Mouse (Mus musculus): ENCODE data around the gene Actb.

Gene Actb

GRCm38 (mm10) chr5:142906532-142907047 is at the start of gene Actb:
Gene Actb (minus strand): TSS chr5:142906754.
- peak; percentile 60 for ATAC-seq (ENCODE audit: low TSS enrichment)

GRCm38 (mm10) chr5:142953641-142954040 is 47.1 kb upstream of the Actb start:
- ATAC-seq (ENCODE audit: low TSS enrichment), result peak; percentile 31; the same call in 1 of the 2 replicates

DNA sequence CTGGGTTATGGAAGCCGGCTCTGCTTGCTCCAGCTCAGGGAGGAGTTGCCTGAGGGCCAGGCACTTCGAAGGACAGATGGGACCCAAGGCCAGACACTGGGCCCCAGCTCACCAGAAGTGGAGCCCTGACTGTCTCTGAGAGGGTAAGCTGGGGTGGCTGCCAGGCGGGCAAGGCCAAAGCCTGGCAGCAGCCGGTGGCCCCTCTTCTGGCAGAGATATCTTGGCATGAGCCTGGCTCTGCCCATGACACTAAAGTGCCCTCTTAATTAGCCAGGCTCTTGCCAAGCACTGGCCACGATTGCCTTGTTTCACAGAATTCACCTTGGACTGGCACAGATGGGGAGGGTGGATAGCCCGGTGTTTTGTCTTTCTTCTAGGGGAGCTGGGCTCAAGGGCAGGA is 43.9 kb upstream of the Actb start:
- no peak for ATAC-seq (ENCODE audit: low TSS enrichment)

DNA sequence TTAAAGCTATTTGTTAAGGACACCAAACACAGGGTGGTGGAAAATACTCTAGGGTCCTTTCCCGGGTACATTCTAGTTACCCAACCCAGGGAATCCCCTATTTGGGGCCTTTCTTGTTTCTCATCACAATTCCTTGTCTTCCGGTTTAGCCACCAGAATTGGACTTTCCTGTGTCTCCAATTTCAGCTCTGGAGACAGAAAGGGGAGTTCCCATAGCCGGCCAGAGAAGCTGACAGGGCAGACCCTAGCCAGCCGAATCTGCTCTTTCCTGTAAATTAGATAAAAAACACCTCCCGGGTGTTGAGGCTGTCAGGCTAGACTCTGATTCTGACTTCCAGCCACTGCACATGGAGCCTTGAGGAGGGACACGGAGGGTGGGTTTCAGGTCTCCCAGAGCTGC is 43.0 kb upstream of the Actb start:
- no peak for ATAC-seq (ENCODE audit: low TSS enrichment)

DNA sequence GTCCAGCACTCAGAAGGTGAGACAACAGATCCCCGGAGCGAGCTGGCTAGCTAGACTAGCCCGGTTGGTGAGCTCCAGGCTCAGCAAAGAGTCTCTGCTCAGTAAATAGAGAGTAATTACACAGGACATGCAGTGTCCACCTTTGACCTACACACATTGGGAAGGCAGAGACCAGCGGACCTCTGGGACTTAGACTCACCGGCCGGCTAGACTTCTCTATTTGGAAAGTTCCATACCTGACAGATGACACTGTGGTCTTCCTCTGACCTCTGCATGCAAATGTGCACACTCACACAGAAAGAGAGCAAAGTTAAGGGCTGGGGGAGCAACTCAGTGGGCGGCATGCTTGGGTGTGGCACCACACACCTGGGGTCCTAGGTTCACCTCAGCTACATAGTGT is 40.9 kb upstream of the Actb start:
- no peak for ATAC-seq (ENCODE audit: low TSS enrichment)

DNA sequence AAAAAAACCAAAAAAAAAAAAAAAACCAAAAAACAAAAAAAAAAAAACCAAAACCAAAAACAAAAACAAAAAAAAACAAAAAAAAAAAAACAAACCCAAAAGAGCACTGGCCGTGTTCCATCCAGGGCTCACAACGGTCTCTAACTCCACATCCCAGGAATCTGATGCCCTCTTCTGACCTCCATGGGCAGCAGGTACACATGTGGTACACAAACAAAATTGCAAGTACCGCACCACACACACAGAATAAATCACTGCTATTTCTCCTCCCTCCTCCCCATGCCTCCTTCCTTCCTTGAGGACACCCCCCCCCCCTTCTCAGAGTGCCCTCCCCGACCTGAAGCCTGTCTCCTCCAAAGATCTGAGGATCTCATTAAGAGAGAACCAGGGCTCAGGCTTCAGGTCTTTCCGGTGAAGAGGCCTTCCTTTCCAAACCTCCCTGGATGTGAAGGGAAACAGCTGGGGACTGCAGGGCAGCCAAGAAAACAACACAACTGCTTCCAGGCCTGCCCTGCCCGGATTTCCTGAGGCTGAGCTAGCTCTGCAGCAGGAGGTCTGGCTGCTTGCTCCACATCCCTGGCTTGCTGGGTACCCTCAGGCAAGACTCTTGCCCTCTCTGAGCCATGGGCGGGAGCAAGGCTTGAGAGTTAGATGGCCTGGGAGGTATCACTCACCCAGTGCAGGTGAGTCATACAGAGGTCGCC is 38.6 kb upstream of the Actb start:
- ATAC-seq (ENCODE audit: low TSS enrichment), result no peak

- no peak for ATAC-seq (ENCODE audit: low TSS enrichment)
Observed at GRCm38 (mm10) chr5:142940393-142940792, 33.8 kb upstream of the Actb start.

DNA sequence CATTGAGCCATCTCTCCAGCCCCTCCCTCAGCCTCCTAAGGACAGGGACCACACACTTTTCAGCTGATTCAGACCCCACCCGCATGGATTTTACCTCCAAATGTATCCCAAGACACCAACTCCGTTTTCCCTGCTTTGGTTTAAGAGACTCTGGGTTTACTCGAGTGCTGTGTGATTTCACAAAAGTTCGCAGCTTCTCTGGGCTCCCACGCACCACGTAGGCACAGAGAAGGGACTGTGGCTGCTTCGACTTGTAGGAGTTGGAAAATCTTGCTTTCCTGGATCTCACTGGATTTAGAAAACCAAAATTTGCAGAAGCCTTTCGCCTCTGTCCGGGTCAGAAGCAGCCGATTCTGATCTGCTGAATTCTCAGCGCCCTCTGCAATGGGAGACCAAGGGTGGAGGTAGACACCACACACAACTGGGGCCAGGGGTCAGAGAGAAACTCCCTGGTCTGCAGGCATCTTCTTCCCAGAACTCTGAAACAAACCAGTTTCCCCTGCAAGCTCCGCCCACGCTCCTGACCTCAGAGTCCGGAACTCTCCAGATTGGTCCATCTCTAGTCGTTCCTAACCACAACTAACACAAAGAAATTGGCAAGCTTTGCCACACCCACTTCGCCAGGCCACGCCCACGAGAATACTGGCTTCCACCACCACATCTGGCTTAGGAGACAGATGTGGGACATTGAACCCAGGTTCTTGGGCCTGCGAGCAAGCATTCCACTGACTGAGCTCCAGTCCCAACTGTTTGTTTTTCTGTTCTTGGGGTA is 31.6 kb upstream of the Actb start:
- peak; percentile 56; the same call in 1 of the 2 replicates for ATAC-seq (ENCODE audit: low TSS enrichment)

GRCm38 (mm10) chr5:142936336-142936719 is 29.8 kb upstream of the Actb start:
- peak; percentile 45; the same call in 1 of the 2 replicates for ATAC-seq (ENCODE audit: low TSS enrichment)

DNA sequence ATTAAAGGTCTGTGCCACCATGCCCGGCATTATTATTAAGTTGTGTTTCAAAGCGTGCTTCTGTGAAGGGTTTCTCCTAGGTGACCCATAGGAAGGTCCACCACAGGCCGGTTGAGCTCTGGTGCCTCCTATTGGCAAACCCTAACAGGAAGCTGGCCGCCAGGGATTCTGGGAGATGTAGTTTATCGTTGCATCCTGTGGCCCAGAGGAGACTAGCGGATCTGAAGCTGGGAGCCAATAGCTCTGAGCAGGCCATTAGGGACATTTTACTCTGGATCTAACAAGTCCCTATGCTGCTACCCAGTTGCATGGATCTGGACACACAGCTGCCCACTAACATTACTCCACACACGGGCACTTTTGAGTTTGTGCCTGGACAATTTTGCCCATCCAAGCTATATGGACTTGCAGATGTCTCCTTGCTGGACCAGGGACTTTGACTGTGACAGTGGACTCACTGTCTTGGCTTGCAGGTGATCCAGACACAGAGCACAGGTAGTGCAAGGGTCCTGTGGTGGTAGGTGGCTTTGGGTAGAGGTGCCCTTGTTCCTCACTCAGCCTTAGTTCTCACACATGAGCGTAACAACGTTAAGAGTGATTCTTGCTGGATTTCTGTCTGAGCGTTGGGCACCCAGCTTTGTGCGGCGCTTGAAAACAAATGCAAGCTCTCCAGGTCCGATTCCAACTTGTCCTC is 29.2 kb upstream of the Actb start:
- ATAC-seq (ENCODE audit: low TSS enrichment), result peak; percentile 83

DNA sequence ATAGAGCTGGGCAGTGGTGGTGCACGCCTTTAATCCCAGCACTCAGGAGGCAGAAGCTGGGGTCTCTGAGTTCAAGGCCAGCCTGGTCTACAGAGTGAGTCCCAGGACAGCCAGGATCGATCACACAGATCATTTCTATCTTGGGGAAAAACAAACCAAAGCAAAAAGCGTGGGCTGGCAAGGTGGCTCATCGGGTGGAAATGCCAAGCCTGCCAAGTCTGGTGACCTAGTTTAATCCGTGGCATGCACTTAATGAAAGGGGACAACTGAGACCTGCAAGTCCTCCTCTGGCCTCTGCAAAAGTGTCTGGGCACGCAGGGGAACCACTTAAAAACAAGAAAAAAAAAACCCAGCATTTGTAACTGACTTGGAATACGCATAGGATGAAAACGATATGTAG is 26.2 kb upstream of the Actb start:
- ATAC-seq (ENCODE audit: low TSS enrichment), result no peak

DNA sequence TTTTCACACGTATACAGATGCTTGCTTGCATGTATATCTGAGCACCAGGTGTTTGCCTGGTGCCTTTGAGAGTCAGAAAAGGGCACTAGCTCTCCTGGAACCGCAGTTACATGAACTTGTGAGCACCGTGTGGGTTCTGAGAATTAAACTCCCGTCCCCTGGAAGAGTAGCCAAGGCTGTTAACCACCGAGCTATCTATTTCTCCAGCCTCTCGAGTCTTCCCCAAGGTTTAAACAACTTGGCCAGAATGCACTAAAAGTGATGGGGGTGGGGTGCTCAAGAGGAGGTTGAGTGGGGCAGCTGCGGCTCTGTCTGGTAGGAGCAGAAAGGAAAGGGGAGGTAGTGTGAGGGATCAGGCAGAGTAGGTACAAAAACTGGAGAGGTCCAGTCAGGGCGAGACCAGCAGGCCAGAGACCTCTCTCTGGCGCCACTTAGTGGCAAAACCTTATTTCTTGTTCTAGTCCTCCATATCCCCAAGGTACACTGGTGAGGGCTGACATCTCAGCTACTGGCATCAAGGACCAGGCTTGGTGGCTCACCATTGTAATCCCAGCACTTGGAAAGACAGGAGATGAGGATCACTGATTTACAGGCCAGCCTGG is 25.6 kb upstream of the Actb start:
- peak; percentile 64 for ATAC-seq (ENCODE audit: low TSS enrichment)

DNA sequence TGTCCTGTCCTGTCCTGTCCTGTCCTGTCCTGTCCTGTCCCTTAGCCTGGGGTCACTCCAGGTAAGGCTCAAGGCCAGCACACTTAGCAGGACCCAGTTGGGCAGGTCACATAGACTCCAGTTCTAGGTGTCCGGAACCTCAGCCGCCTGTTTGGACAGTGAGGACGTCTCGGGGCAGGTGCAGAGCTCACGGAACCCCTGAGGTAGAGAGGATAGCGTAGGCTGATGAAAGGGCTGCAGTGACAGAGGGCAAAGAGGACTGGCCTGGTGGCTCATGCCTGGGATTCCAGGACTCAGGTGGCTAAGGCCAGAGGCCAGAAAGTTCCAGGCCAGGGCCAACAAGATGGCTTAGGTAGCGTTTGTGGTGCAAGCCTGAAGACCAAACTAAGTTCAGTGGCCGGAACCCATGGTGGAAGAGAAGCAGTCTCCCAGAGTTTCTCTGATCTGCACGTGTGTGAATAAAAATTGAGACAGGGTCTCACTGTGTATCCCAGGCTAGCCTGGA is 24.7 kb upstream of the Actb start:
- no peak for ATAC-seq (ENCODE audit: low TSS enrichment)

- ATAC-seq (ENCODE audit: low TSS enrichment), result peak; percentile 10; the same call in 1 of the 2 replicates
Observed at GRCm38 (mm10) chr5:142929400-142929752, 22.8 kb upstream of the Actb start.

GRCm38 (mm10) chr5:142928749-142929399 is 22.3 kb upstream of the Actb start:
- ATAC-seq (ENCODE audit: low TSS enrichment), result peak; percentile 56; the same call in 1 of the 2 replicates

GRCm38 (mm10) chr5:142927341-142927930 is 20.9 kb upstream of the Actb start:
- no peak for ATAC-seq (ENCODE audit: low TSS enrichment)

DNA sequence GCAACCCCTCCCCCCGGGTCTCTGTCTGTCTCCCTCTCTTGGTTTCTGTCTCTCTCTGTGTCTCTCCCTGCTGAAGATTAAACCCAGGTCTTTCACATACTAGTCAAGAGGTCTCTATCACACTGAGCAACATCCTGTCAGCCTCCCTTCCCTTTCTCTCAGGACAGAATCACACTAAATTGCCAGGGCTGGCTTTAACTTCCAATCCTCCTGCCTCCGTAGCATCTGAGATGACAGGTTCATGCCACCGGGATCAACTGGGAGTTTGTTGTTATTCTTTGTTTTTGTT is 20.3 kb upstream of the Actb start:
- ATAC-seq (ENCODE audit: low TSS enrichment), result no peak

DNA sequence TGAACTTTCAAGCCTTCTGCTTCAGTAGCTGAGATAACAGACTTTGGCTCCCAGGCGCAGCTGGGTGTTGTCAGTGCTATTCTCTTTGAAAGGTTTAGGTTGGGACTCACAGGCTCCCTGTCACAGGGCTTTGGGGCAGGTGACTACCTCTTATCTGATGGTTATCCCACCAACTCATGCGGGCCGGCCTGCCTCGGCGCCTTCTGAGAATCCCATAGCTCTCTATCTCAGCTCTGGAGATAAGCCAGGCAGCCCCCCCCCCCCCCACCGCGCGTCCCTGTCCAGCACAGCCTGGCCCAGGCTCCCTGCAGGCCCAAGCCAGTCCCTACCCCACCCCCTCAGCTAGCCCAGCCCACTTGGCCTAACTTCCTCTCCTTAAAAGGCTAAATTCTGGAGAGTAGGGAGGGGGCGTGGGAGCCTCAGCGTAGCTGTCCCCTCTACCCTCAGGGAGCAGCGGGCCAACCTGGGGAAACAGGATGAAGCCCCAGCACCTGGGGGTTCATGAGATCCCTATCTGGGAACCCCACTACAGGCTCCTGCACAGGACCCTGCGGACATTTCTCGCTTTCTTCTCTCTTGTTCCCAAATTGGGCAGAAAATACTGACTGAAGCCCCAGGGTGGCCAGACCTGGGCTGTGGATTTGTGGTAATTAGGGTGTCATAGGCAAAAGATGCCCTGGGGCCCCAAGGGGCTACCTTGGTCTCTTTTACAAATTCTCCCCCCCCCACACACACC is 19.8 kb upstream of the Actb start:
- no peak for ATAC-seq (ENCODE audit: low TSS enrichment)

GRCm38 (mm10) chr5:142924336-142924959 is 17.9 kb upstream of the Actb start:
- no peak for ATAC-seq (ENCODE audit: low TSS enrichment)

DNA sequence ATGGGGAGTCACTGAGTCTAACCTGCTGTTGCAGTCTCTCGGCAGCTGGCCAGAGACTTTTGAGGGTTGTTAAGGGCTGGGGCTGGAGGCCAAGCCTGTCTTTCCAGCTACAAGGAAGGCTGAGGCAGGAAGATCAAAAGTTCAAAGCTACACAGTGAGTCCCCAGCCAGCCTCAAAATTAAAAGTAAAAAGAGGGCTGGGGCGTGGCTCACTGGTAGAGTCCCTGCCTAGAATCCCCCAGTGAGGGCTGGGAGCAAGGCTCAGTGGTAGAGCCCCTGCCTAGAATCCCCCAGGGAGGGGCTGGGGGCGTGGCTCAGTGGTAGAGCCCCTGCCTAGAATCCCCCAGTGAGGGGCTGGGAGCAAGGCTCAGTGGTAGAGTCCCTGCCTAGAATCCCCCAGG is 17.2 kb upstream of the Actb start:
- ATAC-seq (ENCODE audit: low TSS enrichment), result no peak

Measured in frontal cortex, adult (tissue).